In genomic region chr10:8933451-8934372, GRCm38 (mm10) we compare ENCODE assay signal across 18 mouse cellular contexts. TPM values are rescaled to one million over a fixed set of nuclear protein-coding genes. Genes with fewer than 3 reads are reported as not detected.
DNase-seq lines count a peak whose midpoint lies in the region; ATAC-seq and TF ChIP-seq lines count a peak whose summit lies in the region.
"Had no signal": no experiment of that assay in that cellular context is flagged by ENCODE, and none has a peak within 500 bp of the region (broad histone marks: within the 10 kb centered on the region; RNA-seq: fewer than 3 reads in every experiment).

No protein-coding gene starts in this region.

- TF ChIP-seq CTCF in liver, postnatal 0 days (IDR thresholded peaks at IDR 0.05; ENCODE audit: low read depth) = no peak

- no peaks in the 10 kb centered on the region for H3K9me3 ChIP-seq in liver, postnatal 0 days (ENCODE audit: low read length)
- no peaks in the 10 kb centered on the region for H3K9me3 ChIP-seq in liver, embryonic 11.5 days (ENCODE audit: control insufficient read depth, low read length)
- H3K9me3 ChIP-seq in hindbrain, embryonic 11.5 days (ENCODE audit: control insufficient read depth, low read length) = no peaks in the 10 kb centered on the region
- H3K9me3 ChIP-seq: forebrain, embryonic 13.5 days; heart, embryonic 13.5 days; liver, embryonic 13.5 days had no signal

- H3K4me1 ChIP-seq in liver, postnatal 0 days (ENCODE audit: insufficient read depth) = peaks cover 17% of the 10 kb centered on the region
- no peaks in the 10 kb centered on the region for H3K4me1 ChIP-seq in liver, embryonic 11.5 days (replicated peaks; ENCODE audit: control insufficient read depth, insufficient read depth, low read length)
- H3K4me1 ChIP-seq in hindbrain, embryonic 11.5 days (replicated peaks; ENCODE audit: control insufficient read depth, insufficient read depth, low read length) = no peaks in the 10 kb centered on the region
- H3K4me1 ChIP-seq: liver, embryonic 13.5 days had no signal

- TF ChIP-seq EP300 in liver, postnatal 0 days (IDR thresholded peaks at IDR 0.05; ENCODE audit: low read depth) = no peak

- no peak for DNase-seq in liver, postnatal 0 days
- no peak for DNase-seq in liver, embryonic 11.5 days (ENCODE audit: low spot score)
- DNase-seq in kidney, adult 9 months = peak; percentile 71
- peak; percentile 18 to 62 for DNase-seq in kidney, postnatal 25 days
- peak; percentile 25 for DNase-seq in thymus, postnatal 4 days
- DNase-seq in hindbrain, embryonic 11.5 days (ENCODE audit: low spot score) = no peak
- DNase-seq: cerebellum, postnatal 14 days; embryo, embryonic 11 days; heart, postnatal 36 days; left cerebral cortex, postnatal 4 days; liver, embryonic 13.5 days; right cerebral cortex, adult 18-20 months had no signal

- 71% methylated on average over 10 of the region's 10 CpGs for WGBS in liver, postnatal 0 days (ENCODE audit: insufficient replicate concordance)
- 79% methylated on average over 10 of the region's 10 CpGs for WGBS in liver, embryonic 11.5 days
- WGBS in hindbrain, embryonic 11.5 days = 86% methylated on average over 10 of the region's 10 CpGs

- H3K27me3 ChIP-seq in liver, postnatal 0 days (ENCODE audit: insufficient read depth, low read length) = no peaks in the 10 kb centered on the region
- no peaks in the 10 kb centered on the region for H3K27me3 ChIP-seq in liver, embryonic 11.5 days (replicated peaks; ENCODE audit: control insufficient read depth, insufficient read depth, low read length)
- no peaks in the 10 kb centered on the region for H3K27me3 ChIP-seq in hindbrain, embryonic 11.5 days (ENCODE audit: control insufficient read depth, insufficient read depth, low read length)
- H3K27me3 ChIP-seq: heart, embryonic 13.5 days; liver, embryonic 13.5 days had no signal

- no peak overlapping the region for H3K4me3 ChIP-seq in liver, postnatal 0 days (ENCODE audit: low read depth, low read length)
- H3K4me3 ChIP-seq in liver, embryonic 11.5 days (ENCODE audit: low read depth, low read length) = no peak overlapping the region
- H3K4me3 ChIP-seq in hindbrain, embryonic 11.5 days (ENCODE audit: low read depth, low read length) = no peak overlapping the region
- H3K4me3 ChIP-seq: forebrain, embryonic 13.5 days; heart, embryonic 13.5 days; liver, embryonic 13.5 days had no signal

- ATAC-seq in liver, postnatal 0 days = 0 out of 2 replicates have a peak, but pooled peaks have one; percentile 27
- no peak for ATAC-seq in liver, embryonic 11.5 days (replicated peaks; ENCODE audit: low FRiP score)
- ATAC-seq in hindbrain, embryonic 11.5 days (ENCODE audit: low FRiP score) = no peak
- ATAC-seq in frontal cortex, adult (ENCODE audit: low TSS enrichment) = no peak
- ATAC-seq: forebrain, embryonic 13.5 days; hindbrain, postnatal 0 days; midbrain, embryonic 16.5 days had no signal

- no peaks in the 10 kb centered on the region for H3K36me3 ChIP-seq in liver, postnatal 0 days (replicated peaks; ENCODE audit: insufficient read depth, low read length)
- H3K36me3 ChIP-seq in liver, embryonic 11.5 days (ENCODE audit: control insufficient read depth, insufficient read depth, low read length) = no peaks in the 10 kb centered on the region
- no peaks in the 10 kb centered on the region for H3K36me3 ChIP-seq in hindbrain, embryonic 11.5 days (ENCODE audit: control insufficient read depth, insufficient read depth, low read length)
- H3K36me3 ChIP-seq: G1E; heart, embryonic 13.5 days; liver, embryonic 13.5 days had no signal

- H3K27ac ChIP-seq in liver, postnatal 0 days (ENCODE audit: low read depth) = no peak overlapping the region
- H3K27ac ChIP-seq in liver, embryonic 11.5 days (ENCODE audit: low read depth, low read length) = no peak overlapping the region
- no peak overlapping the region for H3K27ac ChIP-seq in hindbrain, embryonic 11.5 days (ENCODE audit: low read depth, low read length)
- H3K27ac ChIP-seq: forebrain, embryonic 13.5 days; heart, embryonic 13.5 days; hindbrain, postnatal 0 days; liver, embryonic 13.5 days had no signal

- H3K4me2 ChIP-seq in liver, postnatal 0 days (ENCODE audit: low read depth, low read length) = no peak overlapping the region
- H3K4me2 ChIP-seq in liver, embryonic 11.5 days = no peak overlapping the region
- no peak overlapping the region for H3K4me2 ChIP-seq in hindbrain, embryonic 11.5 days (replicated peaks; ENCODE audit: low read depth, low read length)
- H3K4me2 ChIP-seq: forebrain, embryonic 13.5 days; heart, embryonic 13.5 days; liver, embryonic 13.5 days had no signal

- H3K9ac ChIP-seq in liver, postnatal 0 days (replicated peaks) = no peak overlapping the region
- H3K9ac ChIP-seq in liver, embryonic 11.5 days (ENCODE audit: low read depth, low read length) = no peak overlapping the region
- H3K9ac ChIP-seq in hindbrain, embryonic 11.5 days (ENCODE audit: low read depth, low read length) = no peak overlapping the region
- H3K9ac ChIP-seq: forebrain, embryonic 13.5 days; heart, embryonic 13.5 days; liver, embryonic 13.5 days had no signal

RNA-seq across cellular contexts. Expression of gene Sash1, which starts 47.8 kb away (rescaled TPM):
- 1.9 and 2.2 TPM in 2 replicates for polyA plus RNA-seq in liver, postnatal 0 days (2015; fragmentation: Nextera tagmentation; extraction: Ambion mirVana)
- polyA plus RNA-seq in liver, embryonic 11.5 days (2014; fragmentation: Nextera tagmentation; extraction: Ambion mirVana) = 1.2 and 1.7 TPM in 2 replicates
- polyA plus RNA-seq in hindbrain, embryonic 11.5 days (2014; fragmentation: Nextera tagmentation; extraction: Ambion mirVana) = 5.2 and 6.5 TPM in 2 replicates
- polyA plus RNA-seq: G1E had no signal

Comparison
In these comparisons a context has a peak if more than half of its experiments do, and no peak if none do; other contexts are left out.
1. DNase-seq: peak in kidney, adult 9 months (single experiment), kidney, postnatal 25 days (2 of 2) and thymus, postnatal 4 days (single experiment); none in liver, postnatal 0 days (single experiment), liver, embryonic 11.5 days (single experiment) and hindbrain, embryonic 11.5 days (single experiment).